Mouse (Mus musculus) liver, embryonic 14.5 days (tissue): ENCODE measurements around the gene Baiap2l1. TPM values are rescaled to one million over a fixed set of nuclear protein-coding genes. Genes with fewer than 3 reads are reported as not detected.

Source experiments
- ATAC-seq: fragments of 200-750 bp; cut with Nextera tagmentation; 2 replicates; pipeline ENCODE4 v1.8.0; 2017; ENCODE audit warnings: moderate number of reproducible peaks, mild to moderate bottlenecking, moderate library complexity; ENCODE audit not compliant: insufficient read depth
- DNase-seq, 3 experiments: peaks; one replicate each; pipeline ENCODE4 v3.0.0-alpha.2; 2012 to 2013; ENCODE audit warnings: low read depth in 3 of 3, low spot score in 3 of 3
- H3K27ac ChIP-seq: fragments of 300-500 bp; sonication (generic); 2 replicates; pipeline ENCODE4 v1.5.1; 2014; ENCODE audit warnings: moderate library complexity, mild to moderate bottlenecking, control low read depth, inconsistent platforms
- H3K27me3 ChIP-seq: fragments of 300-500 bp; sonication (generic); 2 replicates; pipeline ENCODE4 v1.6.1; 2014; ENCODE audit warnings: mild to moderate bottlenecking, low read length, moderate library complexity; ENCODE audit not compliant: control insufficient read depth, insufficient read depth
- H3K36me3 ChIP-seq: fragments of 300-500 bp; sonication (generic); replicated peaks from 2 replicates; pipeline ENCODE4 v1.6.1; 2014; ENCODE audit warnings: low read depth; ENCODE audit not compliant: control insufficient read depth, insufficient read depth
- H3K4me1 ChIP-seq, 2 experiments: fragments of 200-500 bp in 1 of 2; fragments of 300-500 bp in 1 of 2; sonication (generic) in 1 of 2; replicated peaks; 2 replicates each; pipeline ENCODE4 v1.6.1; 2012 to 2014; ENCODE audit warnings: antibody characterized with exemption in 1 of 2, inconsistent platforms in 1 of 2, low read length in 1 of 2; ENCODE audit not compliant: control insufficient read depth in 2 of 2, insufficient read depth in 2 of 2
- H3K4me2 ChIP-seq: fragments of 300-500 bp; sonication (generic); 2 replicates; pipeline ENCODE4 v1.6.1; 2014; ENCODE audit warnings: low read depth, mild to moderate bottlenecking, control low read depth, moderate library complexity
- H3K4me3 ChIP-seq, 2 experiments: fragments of 200-500 bp in 1 of 2; fragments of 300-500 bp in 1 of 2; sonication (generic) in 1 of 2; 2 replicates each; pipeline ENCODE4 v1.5.1; 2012 to 2014; ENCODE audit warnings: low read depth in 2 of 2, low read length in 2 of 2, mild to moderate bottlenecking in 2 of 2, control low read depth in 1 of 2, inconsistent platforms in 1 of 2, moderate library complexity in 1 of 2; ENCODE audit not compliant: insufficient read depth in 1 of 2
- H3K9ac ChIP-seq: fragments of 300-500 bp; sonication (generic); replicated peaks from 2 replicates; pipeline ENCODE4 v1.6.1; 2014; ENCODE audit warnings: mild to moderate bottlenecking, control low read depth, moderate library complexity
- H3K9me3 ChIP-seq: fragments of 300-500 bp; sonication (generic); 2 replicates; pipeline ENCODE4 v1.6.1; 2016; ENCODE audit warnings: low read length, mixed read lengths; ENCODE audit not compliant: control insufficient read depth
- CTCF ChIP-seq: IDR thresholded peaks from 2 replicates; pipeline ENCODE4 v1.5.1; 2016; ENCODE audit warnings: antibody characterized with exemption, low read depth, control low read depth
- EP300 ChIP-seq: IDR thresholded peaks from 2 replicates; pipeline ENCODE4 v1.6.1; 2016; ENCODE audit warnings: antibody characterized with exemption, low read depth
- WGBS: fragments of 180-500 bp; shearing (Covaris S2); extraction: QIAGEN DNeasy Blood & Tissue Kit; methylation state at CpG from one replicate; pipeline ENCODE4 v1.1.7; 2014; ENCODE audit not compliant: insufficient replicate concordance; 5-methylcytosine and 5-hydroxymethylcytosine counted together
- polyA plus RNA-seq, 2 experiments: library from polyadenylated mRNA; depleted of rRNA in 1 of 2; stranded (reverse) in 1 of 2; unstranded in 1 of 2; fragments of >200 nt; fragmentation: Nextera tagmentation in 1 of 2; extraction: Ambion mirVana in 1 of 2; gene quantifications; 2 replicates each; pipeline versions ENCODE4 v1.2.1 to v1.2.3; 2012 to 2014

The Baiap2l1 gene
- polyA plus RNA-seq, 2 experiments: 2.4 to 3.8 TPM

DNA sequence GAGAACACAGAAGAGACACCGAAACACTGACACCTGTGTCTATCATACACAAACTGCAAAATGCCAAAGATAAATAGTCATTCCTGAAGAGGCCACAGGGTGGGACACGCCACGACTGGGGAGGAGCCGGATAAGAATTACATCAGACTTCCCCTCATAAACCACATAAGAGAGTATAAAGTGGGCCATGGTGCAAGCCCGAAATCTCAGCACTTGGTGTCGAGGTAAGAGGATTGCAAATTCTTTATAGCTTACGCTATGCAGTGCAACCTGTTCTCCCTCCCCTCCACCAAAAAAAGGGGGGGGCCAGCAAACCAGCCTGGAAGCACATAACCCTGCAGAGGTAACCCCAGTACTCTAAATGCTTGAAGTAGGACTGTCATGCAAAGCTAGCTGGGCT, 63.0 kb downstream of the Baiap2l1 start:
- no peak overlapping the region for H3K27ac ChIP-seq
- H3K9ac ChIP-seq: no peak overlapping the region
- TF ChIP-seq EP300: no peak
- TF ChIP-seq CTCF: no peak
- no peaks in the 10 kb centered on the region for H3K9me3 ChIP-seq
- H3K4me2 ChIP-seq: no peak overlapping the region
- ATAC-seq: no peak
- no peaks in the 10 kb centered on the region for H3K27me3 ChIP-seq
- no peak overlapping the region for H3K4me3 ChIP-seq
- 34% methylated on average over 7 of the region's 7 CpGs for WGBS
- no peaks in the 10 kb centered on the region for H3K4me1 ChIP-seq
- no peaks in the 10 kb centered on the region for H3K36me3 ChIP-seq
- DNase-seq: no peak

DNA sequence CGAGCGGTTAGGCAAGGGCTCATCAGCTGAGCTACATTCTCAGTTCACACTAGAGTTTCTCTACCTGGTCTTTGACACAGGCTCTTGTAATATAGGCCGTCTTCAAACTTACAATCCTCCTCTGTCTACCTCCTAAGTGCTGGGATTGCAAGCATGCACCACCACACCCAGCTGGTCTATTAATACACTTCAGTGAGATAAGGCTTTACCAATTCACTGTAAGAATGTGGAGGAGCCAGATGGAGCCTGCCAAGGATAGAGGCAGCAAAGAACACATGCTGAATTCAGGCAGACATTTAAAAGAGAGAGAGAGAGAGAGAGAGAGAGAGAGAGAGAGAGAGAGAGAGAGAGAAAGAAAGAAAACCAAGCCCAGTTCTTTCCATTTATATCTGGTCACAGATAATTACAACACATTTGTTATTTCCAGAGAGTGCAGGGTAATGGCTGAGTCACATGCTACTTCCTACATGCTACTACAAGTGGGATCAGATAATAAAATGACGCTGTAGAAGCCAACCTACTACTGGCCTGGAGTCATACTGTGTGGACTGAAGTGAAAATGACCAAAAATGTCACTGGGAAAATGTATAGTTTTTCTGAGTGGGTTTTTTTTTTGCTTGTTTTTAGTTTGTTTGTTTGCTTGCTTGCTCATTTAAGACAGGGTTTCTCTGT, 68.0 kb downstream of the Baiap2l1 start:
- H3K9me3 ChIP-seq: no peaks in the 10 kb centered on the region
- H3K4me2 ChIP-seq: no peak overlapping the region
- no peak overlapping the region for H3K27ac ChIP-seq
- no peaks in the 10 kb centered on the region for H3K27me3 ChIP-seq
- no peaks in the 10 kb centered on the region for H3K4me1 ChIP-seq
- H3K36me3 ChIP-seq: no peaks in the 10 kb centered on the region
- WGBS: 48% methylated on average over 4 of the region's 4 CpGs
- ATAC-seq: no peak
- no peak overlapping the region for H3K4me3 ChIP-seq
- no peak overlapping the region for H3K9ac ChIP-seq
- DNase-seq: no peak
- TF ChIP-seq EP300: no peak
- TF ChIP-seq CTCF: no peak

DNA sequence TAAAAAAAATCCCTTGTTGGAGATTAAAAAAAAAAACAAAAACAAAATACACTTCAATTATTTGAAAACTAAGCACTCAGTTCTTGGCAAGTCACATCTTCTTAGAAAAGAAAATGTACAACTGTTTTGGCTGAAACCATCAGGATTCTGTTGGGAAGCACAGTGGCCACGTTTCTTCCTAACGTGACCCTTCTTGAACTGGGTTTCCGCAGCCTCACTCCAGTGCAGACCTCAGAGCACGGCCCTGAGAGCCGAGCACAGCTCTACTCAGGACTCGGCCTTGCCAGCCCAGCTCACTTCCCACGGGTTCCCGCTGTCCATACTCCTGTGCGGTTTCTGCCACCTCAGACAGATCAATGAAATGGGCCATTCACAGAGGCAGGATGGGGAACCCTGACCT, 69.5 kb downstream of the Baiap2l1 start:
- H3K4me3 ChIP-seq: no peak overlapping the region
- H3K9me3 ChIP-seq: no peaks in the 10 kb centered on the region
- H3K27ac ChIP-seq: no peak overlapping the region
- TF ChIP-seq CTCF: no peak
- TF ChIP-seq EP300: no peak
- no peak for DNase-seq
- no peak overlapping the region for H3K9ac ChIP-seq
- WGBS: 69% methylated on average over 9 of the region's 9 CpGs
- H3K36me3 ChIP-seq: no peaks in the 10 kb centered on the region
- ATAC-seq: no peak
- H3K27me3 ChIP-seq: no peaks in the 10 kb centered on the region
- H3K4me2 ChIP-seq: no peak overlapping the region
- no peaks in the 10 kb centered on the region for H3K4me1 ChIP-seq

DNA sequence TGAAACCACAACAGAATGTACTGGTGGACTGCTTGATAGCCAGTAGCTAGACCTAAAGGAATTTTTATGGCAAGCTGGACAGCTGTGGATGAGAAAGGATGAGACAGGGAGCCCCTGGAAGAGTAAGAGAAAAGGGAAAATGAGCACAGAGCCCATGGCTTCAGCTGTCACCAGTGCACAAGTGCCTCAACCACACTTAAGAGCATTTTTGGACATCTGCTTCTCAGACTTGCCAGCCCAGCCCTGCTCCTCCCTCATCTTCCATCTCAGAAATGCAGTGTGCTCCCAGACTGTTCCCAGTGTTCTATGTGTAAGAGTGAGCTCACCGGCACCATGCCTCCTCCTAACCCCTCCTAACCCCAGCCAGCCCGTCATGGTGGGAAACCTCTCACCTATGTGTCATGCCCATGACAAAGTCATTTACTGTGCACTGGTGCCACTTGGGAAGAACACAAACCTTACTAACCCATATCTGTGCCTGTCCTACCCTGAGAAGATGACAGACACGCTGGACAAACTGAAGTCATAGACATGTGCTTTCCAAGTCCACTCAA, 70.6 kb downstream of the Baiap2l1 start:
- no peak overlapping the region for H3K4me3 ChIP-seq
- ATAC-seq: no peak
- no peak for TF ChIP-seq EP300
- no peak for TF ChIP-seq CTCF
- no peak overlapping the region for H3K9ac ChIP-seq
- H3K4me2 ChIP-seq: no peak overlapping the region
- H3K9me3 ChIP-seq: no peaks in the 10 kb centered on the region
- no peaks in the 10 kb centered on the region for H3K4me1 ChIP-seq
- WGBS: 65% methylated on average over 3 of the region's 3 CpGs
- no peak overlapping the region for H3K27ac ChIP-seq
- H3K36me3 ChIP-seq: no peaks in the 10 kb centered on the region
- no peaks in the 10 kb centered on the region for H3K27me3 ChIP-seq
- no peak for DNase-seq

DNA sequence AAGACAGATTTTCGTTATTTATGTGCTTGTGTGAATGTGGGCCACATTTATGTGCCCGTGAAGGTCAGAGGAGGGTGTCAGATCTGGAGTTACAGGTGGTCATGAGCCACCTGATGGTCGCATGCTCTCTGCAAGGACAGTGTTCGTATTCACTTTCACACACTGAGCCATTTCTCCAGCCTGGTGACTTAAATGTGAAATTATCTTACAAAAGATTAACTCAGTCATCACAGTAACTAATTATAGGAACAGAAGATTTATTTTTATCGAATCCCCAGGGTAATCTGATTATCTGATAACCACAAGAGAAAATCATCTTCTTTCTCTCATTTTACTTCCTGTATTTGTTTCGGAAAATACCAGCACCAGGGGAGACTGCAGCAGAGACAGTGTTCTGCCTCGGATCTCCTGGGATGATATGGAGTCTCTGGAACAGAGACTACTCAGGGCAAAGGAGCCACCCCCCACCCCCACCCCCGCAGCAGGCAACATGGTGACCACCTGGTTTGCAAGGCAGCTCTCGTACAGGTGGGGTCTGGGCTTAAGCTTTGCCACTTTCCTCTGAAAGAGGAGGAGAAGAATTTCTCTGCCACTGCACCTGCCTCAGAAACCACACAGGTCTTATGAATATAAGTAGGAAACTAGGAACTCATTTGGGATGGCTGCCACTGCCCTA, 71.2 kb downstream of the Baiap2l1 start:
- no peaks in the 10 kb centered on the region for H3K27me3 ChIP-seq
- no peaks in the 10 kb centered on the region for H3K36me3 ChIP-seq
- H3K9me3 ChIP-seq: no peaks in the 10 kb centered on the region
- H3K27ac ChIP-seq: no peak overlapping the region
- TF ChIP-seq CTCF (no peak), EP300 (no peak)
- no peaks in the 10 kb centered on the region for H3K4me1 ChIP-seq
- WGBS: 46% methylated on average over 9 of the region's 9 CpGs
- H3K4me2 ChIP-seq: no peak overlapping the region
- H3K4me3 ChIP-seq: no peak overlapping the region
- no peak for ATAC-seq
- DNase-seq: no peak
- H3K9ac ChIP-seq: no peak overlapping the region
